Mouse (Mus musculus) bone marrow macrophage, adult 2 months (primary cell): ENCODE measurements around the gene Immp2l. TPM values are rescaled to one million over a fixed set of nuclear protein-coding genes. Genes with fewer than 3 reads are reported as not detected.
"Not testable (repeated sequence)": the region's sequence is repeated elsewhere in the genome, so short reads cannot be mapped to it uniquely, and the experiment has no call there.

Experiments
- H3K27ac ChIP-seq: 2 replicates; pipeline ENCODE4 v1.5.1; 2012; ENCODE audit warnings: low read depth, low read length; ENCODE audit not compliant: insufficient read depth
- H3K4me1 ChIP-seq: 2 replicates; pipeline ENCODE4 v1.6.1; 2012; ENCODE audit warnings: low read length; ENCODE audit not compliant: control insufficient read depth, insufficient read depth
- H3K4me3 ChIP-seq: 2 replicates; pipeline ENCODE4 v1.5.1; 2012; ENCODE audit warnings: mild to moderate bottlenecking, low read length, moderate library complexity; ENCODE audit not compliant: insufficient read depth
- CTCF ChIP-seq: IDR thresholded peaks from 2 replicates; pipeline ENCODE4 v1.5.1; 2012; ENCODE audit warnings: low read depth, mild to moderate bottlenecking, low read length, moderate library complexity
- POLR2A ChIP-seq: IDR thresholded peaks from 2 replicates; pipeline ENCODE4 v1.6.1; 2012; ENCODE audit warnings: mild to moderate bottlenecking, low read depth, low read length, borderline replicate concordance
- polyA plus RNA-seq: library from polyadenylated mRNA; stranded (reverse); fragments of >200 nt; gene quantifications from 2 replicates; pipeline ENCODE4 v1.2.4, GENCODE M21; 2012; ENCODE audit not compliant: missing spikeins, insufficient read depth, insufficient read length

Gene Immp2l
- 2.3 and 2.9 TPM in 2 replicates for polyA plus RNA-seq

- Histone ChIP-seq H3K4me3 (peak within 1 kb of the TSS; percentile 70), H3K27ac (no peak within 1 kb of the TSS), H3K4me1 (peaks cover 8% of the 10 kb centered on the region)
- TF ChIP-seq CTCF (no peak), POLR2A (no peak)
Measured at GRCm38 (mm10) chr12:41023511-41024421, at the start of gene Immp2l. TSS of gene Immp2l (plus strand) at chr12:41024090.

GRCm38 (mm10) chr12:40978719-40979500 lies 45.0 kb upstream of the Immp2l start:
- no peak overlapping the region for H3K4me3 ChIP-seq
- no peak overlapping the region for H3K27ac ChIP-seq
- no peak for TF ChIP-seq POLR2A
- TF ChIP-seq CTCF: no peak
- no peaks in the 10 kb centered on the region for H3K4me1 ChIP-seq

- Histone ChIP-seq H3K4me1 (no peaks in the 10 kb centered on the region), H3K27ac (no peak overlapping the region), H3K4me3 (no peak overlapping the region)
- TF ChIP-seq POLR2A: no peak
- no peak for TF ChIP-seq CTCF
Measured at GRCm38 (mm10) chr12:40979716-40980115, 44.2 kb upstream of the Immp2l start.

- H3K27ac ChIP-seq: no peak overlapping the region
- TF ChIP-seq POLR2A (no peak), CTCF (no peak)
- no peaks in the 10 kb centered on the region for H3K4me1 ChIP-seq
- no peak overlapping the region for H3K4me3 ChIP-seq
Measured at GRCm38 (mm10) chr12:40980160-40980559, 43.7 kb upstream of the Immp2l start.

GRCm38 (mm10) chr12:40983021-40983420 lies 40.9 kb upstream of the Immp2l start:
- H3K4me3 ChIP-seq: no peak overlapping the region
- TF ChIP-seq POLR2A (no peak), CTCF (no peak)
- no peak overlapping the region for H3K27ac ChIP-seq
- no peaks in the 10 kb centered on the region for H3K4me1 ChIP-seq

GRCm38 (mm10) chr12:40984735-40985134 lies 39.2 kb upstream of the Immp2l start:
- Histone ChIP-seq H3K4me1 (no peaks in the 10 kb centered on the region), H3K4me3 (no peak overlapping the region), H3K27ac (no peak overlapping the region)
- TF ChIP-seq POLR2A (no peak), CTCF (no peak)

GRCm38 (mm10) chr12:40985791-40986190 lies 38.1 kb upstream of the Immp2l start:
- Histone ChIP-seq H3K4me1 (no peaks in the 10 kb centered on the region), H3K27ac (no peak overlapping the region), H3K4me3 (no peak overlapping the region)
- TF ChIP-seq POLR2A (no peak), CTCF (no peak)

- no peak overlapping the region for H3K4me3 ChIP-seq
- no peak overlapping the region for H3K27ac ChIP-seq
- no peaks in the 10 kb centered on the region for H3K4me1 ChIP-seq
- TF ChIP-seq CTCF: no peak
- TF ChIP-seq POLR2A: no peak
Measured at GRCm38 (mm10) chr12:40988311-40989065, 35.4 kb upstream of the Immp2l start.

GRCm38 (mm10) chr12:40991647-40992046 lies 32.2 kb upstream of the Immp2l start:
- no peak overlapping the region for H3K4me3 ChIP-seq
- TF ChIP-seq POLR2A (no peak), CTCF (no peak)

GRCm38 (mm10) chr12:40992237-40992636 lies 31.7 kb upstream of the Immp2l start:
- H3K4me3 ChIP-seq, H3K4me1 ChIP-seq, H3K27ac ChIP-seq: not testable (repeated sequence)

More at GRCm38 (mm10) chr12:40991647-40992046, 32.2 kb upstream of the Immp2l start:
- no peak overlapping the region for H3K27ac ChIP-seq
- H3K4me1 ChIP-seq: no peaks in the 10 kb centered on the region
